Mouse (Mus musculus): ENCODE measurements at regions not wholly inside any gene's neighbourhood (a gene's known extent, or its start where the extent isn't known, plus 50 kb on each side); places are given as distances from the start of the nearest gene placed in this dataset.

- DNase-seq (ENCODE audit: low read depth, low spot score) = no peak
Observed at GRCm38 (mm10) chr5:16424745-16425144, 128.6 kb upstream of the Hgf start.

- DNase-seq (ENCODE audit: low read depth, low spot score) = no peak
Observed at GRCm38 (mm10) chr5:16425302-16425701, 128.0 kb upstream of the Hgf start.

DNA sequence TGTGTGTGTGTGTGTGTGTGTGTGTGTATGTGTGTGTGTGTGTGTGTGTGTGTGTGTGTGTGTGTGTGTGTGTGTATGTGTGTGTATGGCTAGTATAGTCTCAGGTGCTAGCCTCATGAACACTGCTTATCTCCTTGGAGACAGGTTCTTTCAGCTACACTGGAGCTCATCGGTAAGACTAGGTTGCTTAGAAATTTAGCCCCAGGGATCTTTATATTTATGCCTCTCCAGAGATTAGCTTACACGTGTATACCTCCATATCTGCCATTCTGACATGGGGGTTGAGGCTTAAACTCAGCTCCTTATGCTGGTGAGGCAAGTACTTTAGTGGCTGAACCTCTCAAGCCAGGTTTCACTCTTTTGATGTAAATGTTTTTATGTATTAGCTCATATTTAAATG, 127.0 kb upstream of the Hgf start:
- DNase-seq (ENCODE audit: low read depth, low spot score) = no peak

GRCm38 (mm10) chr5:16434586-16434985, 118.7 kb upstream of the Hgf start:
- DNase-seq (ENCODE audit: low read depth, low spot score) = no peak

GRCm38 (mm10) chr5:16445056-16445455, 108.2 kb upstream of the Hgf start:
- DNase-seq (ENCODE audit: low read depth, low spot score) = no peak

GRCm38 (mm10) chr5:16446977-16447376, 106.3 kb upstream of the Hgf start:
- no peak for DNase-seq (ENCODE audit: low read depth, low spot score)

DNA sequence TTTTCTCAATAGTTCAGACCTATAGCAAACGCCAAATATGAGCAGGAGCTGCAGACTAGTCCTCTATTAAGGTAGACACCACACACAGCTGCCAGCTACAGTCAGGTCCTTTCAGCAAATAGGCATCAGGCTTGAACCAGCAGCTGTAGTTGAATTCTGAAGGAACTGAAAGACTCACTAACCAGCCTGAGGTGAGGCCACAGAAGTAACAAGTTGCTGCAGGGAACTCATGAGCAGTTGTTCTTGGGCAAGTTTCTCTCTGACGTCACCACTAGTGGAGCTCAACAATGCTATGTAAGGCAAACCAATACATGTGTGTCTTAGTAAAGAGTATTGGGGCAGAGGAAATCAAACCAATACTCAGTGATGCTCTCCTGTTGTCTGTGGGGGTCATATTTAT, 91.5 kb upstream of the Hgf start:
- no peak for DNase-seq (ENCODE audit: low read depth, low spot score)

DNA sequence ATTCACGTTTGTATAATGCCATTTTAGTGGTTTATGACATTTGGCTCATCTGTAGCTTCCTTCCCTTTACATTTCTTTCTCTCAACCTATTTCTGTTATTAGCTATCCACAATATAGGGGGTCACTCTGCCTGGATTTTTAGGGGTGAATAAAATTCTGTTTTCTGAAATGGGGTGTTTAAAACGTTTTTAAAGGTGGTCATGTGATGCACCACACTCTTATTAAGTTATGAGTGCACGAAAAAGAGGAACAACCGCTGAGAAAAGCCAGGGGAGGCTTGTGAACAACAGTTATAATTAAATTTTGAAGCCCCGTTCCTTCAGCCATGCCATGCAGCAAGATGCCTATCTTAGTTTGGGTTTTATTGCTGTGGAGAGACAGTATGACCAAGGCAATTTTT, 87.0 kb upstream of the Hgf start:
- no peak for DNase-seq (ENCODE audit: low read depth, low spot score)

- DNase-seq (ENCODE audit: low read depth, low spot score) = no peak
Observed at GRCm38 (mm10) chr5:16468560-16468959, 84.7 kb upstream of the Hgf start.

GRCm38 (mm10) chr5:16469221-16469620, 84.1 kb upstream of the Hgf start:
- DNase-seq (ENCODE audit: low read depth, low spot score) = no peak

DNA sequence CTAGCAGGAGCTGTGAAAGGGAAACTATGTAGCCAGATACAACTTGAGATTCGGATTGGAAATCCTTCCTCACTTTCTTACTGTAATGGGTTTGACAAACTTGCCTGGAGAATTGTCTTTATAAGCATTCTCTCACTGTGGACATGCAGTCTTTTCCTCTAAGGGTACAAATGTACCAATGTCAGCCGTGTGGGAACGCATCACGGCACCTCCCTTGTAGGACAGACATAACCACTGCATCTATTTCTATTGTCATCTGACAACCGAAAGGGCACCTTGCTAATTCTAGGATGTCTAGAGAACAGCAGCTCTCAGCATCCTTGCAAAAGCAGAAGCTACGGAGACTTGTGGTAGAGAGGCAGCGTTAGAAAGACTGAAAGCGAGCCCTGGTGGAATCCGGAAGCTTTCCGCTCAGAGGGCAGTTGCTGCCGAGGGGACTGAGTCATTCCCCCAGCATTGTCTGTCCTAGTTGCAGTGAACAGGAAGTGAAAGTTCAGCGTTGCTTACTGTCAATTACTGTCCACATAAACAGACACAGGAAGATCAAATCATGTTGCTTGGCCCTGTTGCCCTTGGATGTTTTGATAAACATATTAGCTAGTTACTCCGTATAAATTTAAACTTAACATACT, 83.5 kb upstream of the Hgf start:
- DNase-seq (ENCODE audit: low read depth, low spot score) = peak; percentile 84

DNA sequence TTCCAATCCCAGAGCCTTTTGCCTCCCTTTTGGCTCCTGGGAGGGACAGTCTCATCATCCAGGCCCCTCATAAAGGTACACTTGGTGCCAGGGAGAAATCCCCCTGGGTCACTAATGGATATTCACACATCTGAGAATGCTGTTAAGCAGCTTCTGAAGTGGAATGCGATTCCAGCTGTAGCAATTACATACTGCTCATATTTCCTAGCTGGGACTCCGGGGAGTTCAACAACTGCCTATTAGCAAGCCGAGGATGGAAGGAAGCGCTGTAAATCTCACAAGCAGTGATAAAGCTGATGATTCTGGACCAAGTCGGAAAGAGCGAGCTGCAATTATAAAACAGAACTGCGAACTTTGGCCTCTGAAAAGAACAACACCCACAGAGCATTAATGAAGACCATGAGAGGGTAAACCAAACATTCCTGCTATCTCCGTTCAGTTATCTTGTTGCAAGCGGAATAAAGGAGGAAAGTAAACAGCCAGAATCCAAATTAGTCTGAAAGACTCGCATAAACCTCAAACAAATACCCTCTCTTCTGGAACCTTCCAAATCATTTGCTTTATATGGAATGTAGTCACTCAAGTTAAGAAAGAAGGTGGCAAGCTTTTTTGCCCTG, 82.8 kb upstream of the Hgf start:
- peak; percentile 56 for DNase-seq (ENCODE audit: low read depth, low spot score)

DNA sequence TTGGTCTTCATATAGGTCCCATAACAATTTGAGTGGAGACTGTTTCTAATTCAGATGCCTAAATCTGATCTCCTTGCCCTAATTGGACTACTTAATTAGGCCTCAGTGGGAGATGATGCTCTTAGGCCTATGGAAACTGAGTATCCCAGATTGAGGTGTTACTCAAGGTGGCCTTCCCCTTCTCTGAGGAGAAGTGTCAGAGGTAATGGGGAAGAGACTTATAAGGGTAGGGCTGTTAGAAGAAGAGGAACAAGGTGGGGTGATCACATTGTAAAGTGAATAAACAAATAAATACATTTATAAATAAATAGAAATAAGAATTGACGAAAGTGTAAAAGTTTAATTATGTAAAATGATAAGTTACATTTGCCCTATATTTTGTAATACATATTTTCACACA, 65.3 kb upstream of the Hgf start:
- no peak for DNase-seq (ENCODE audit: low read depth, low spot score)

DNA sequence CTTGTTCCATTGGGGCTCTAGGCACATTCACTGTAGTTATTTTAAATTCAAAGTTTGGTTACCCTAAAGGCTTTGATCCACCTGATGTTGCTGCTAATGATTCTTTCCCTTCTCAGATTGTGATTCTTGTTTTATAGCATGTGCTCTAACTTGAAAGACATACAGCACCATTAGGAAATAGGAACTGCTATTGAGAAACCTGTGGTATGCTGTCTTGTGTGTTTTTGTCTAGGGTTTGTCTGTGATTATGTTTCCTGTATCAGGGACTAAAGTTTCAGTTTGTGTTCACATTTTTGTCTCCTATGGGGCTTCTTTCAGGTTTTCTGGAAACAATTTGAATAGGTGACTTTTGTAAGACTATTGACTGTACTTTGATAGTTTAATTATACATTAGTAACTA, 63.5 kb upstream of the Hgf start:
- no peak for DNase-seq (ENCODE audit: low read depth, low spot score)

DNA sequence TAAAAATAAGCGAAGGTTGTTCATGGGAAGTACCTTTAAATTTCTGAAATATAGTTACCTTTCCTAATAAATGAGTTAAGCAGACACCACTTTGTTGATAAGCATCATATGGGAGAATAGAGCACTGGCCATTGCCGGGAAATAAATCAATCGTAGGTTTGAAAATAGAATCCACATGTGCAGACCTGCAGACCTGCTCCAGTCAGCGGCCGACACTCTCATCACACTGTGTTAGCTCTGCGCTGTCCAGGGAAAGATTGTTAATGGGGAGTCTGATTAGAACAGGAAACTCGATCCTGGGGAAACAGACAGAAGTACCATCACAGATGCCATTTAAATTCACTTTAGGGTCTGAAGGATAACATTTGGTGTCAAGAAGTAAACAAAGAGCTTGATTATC, 53.4 kb upstream of the Hgf start:
- DNase-seq (ENCODE audit: low read depth, low spot score) = no peak
